Mouse (Mus musculus) Patski (cell line): Measurements from ENCODE around the gene Opn1mw. TPM values are rescaled to one million over a fixed set of nuclear protein-coding genes. Genes with fewer than 3 reads are reported as not detected.
"Not testable (repeated sequence)": the region's sequence is repeated elsewhere in the genome, so short reads cannot be mapped to it uniquely, and the experiment has no call there.

ENCODE experiments used
- ATAC-seq: fragments of 100-300 bp; one replicate; pipeline ENCODE4 v1.8.0; 2021
- CTCF ChIA-PET: fragments of 350-600 bp; sonication (Branson Sonifier 250); formaldehyde crosslinking; loops from one replicate; lab custom pipeline; 2022; ENCODE audit warnings: inconsistent platforms; lab: Charles Lee
- POLR2A ChIA-PET: fragments of 350-600 bp; sonication (Branson Sonifier 250); formaldehyde crosslinking; loops from one replicate; lab custom pipeline; 2022; ENCODE audit warnings: antibody characterized with exemption, inconsistent platforms; lab: Charles Lee
- DNase-seq: peaks from one replicate; pipeline ENCODE4 v3.0.0-alpha.2; 2011; ENCODE audit warnings: low read depth, low spot score
- H3K27me3 ChIP-seq: fragments of 371-371 bp; one replicate; pipeline ENCODE4 v1.5.1; 2021
- CTCF ChIP-seq: fragments of 100-300 bp; IDR thresholded peaks from one replicate; pipeline ENCODE4 v1.5.1; 2021
- in situ Hi-C: fragments of 300-500 bp; cut with MboI; formaldehyde crosslinking; loops from 3 replicates; pipeline ENCODE4 v1.11.1; 2018; ENCODE audit warnings: low pct_unique_long_range_greater_than_20kb, mixed read lengths
- polyA plus RNA-seq: library from polyadenylated mRNA; unstranded; gene quantifications from one replicate; pipeline ENCODE4 v1.2.3, GENCODE M21; 2021

Opn1mw gene
- 0.24 TPM for polyA plus RNA-seq

DNA sequence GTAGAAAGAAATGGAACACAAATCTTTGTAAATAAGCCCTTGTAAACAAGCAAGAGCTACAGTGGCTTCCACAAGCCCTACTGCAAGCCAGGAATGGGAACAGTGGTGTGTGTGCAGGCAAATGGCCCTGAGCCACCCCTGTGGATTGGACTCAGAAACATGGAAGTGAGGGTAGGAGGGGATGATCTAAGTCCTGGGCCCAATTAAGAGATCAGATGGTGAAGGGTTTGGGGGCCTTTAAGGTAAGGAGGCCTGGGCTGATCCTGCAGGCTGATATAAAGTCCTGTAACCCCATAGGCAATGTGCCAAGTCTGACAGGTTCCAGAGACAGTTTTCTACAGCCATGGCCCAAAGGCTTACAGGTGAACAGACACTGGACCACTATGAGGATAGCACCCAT, at the start of gene Opn1mw:
Gene Opn1mw, plus strand, starts transcription at position 301 of the 400 bp plus-strand sequence.
- in situ Hi-C loops, result no loop called here
- ATAC-seq (no peak), DNase-seq (no peak)
- no peak for TF ChIP-seq CTCF
- ChIA-PET CTCF (no interaction called here), POLR2A (no interaction called here)
- peaks cover 62% of the 10 kb centered on the region for H3K27me3 ChIP-seq

DNA sequence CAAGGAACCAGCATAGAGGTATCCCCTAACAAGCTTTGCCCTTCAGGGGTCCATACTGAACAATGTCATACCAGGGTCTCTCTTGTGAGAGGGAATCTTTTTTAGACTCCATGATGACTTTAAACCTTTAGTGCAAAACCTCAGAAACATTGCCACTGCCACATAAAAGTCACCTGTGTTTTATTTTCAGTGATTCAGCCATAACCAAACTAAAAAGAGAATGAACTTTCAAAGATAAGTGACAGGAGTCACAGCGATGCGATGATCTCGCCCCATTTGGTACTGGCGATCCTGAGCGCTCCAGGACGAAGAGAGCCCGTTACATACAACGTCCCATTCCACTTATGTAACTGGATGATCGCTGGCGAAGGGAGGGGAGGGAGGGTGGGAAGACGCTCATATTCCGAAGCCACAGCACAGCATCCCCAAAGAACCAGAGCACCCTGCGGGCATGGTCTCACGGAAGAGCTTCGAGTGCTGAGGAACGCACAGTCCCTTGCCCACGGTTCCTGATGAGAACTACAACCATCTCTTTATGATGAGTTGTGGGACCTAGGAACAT, 42.9 kb upstream of the Opn1mw start:
- ChIA-PET CTCF (no interaction called here), POLR2A (interaction anchor here (0.9 kb wide), 1 partner anchor 13 kb away, joined by 3 read pairs; no protein-coding TSS in a partner anchor)
- H3K27me3 ChIP-seq, result peaks cover 18% of the 10 kb centered on the region
- no peak for TF ChIP-seq CTCF
- in situ Hi-C loops, result loop anchor here (5.0 kb wide), 1 partner anchor 117 kb away; the partner anchor contains the start of gene Hcfc1
- ATAC-seq (no peak), DNase-seq (no peak)

DNA sequence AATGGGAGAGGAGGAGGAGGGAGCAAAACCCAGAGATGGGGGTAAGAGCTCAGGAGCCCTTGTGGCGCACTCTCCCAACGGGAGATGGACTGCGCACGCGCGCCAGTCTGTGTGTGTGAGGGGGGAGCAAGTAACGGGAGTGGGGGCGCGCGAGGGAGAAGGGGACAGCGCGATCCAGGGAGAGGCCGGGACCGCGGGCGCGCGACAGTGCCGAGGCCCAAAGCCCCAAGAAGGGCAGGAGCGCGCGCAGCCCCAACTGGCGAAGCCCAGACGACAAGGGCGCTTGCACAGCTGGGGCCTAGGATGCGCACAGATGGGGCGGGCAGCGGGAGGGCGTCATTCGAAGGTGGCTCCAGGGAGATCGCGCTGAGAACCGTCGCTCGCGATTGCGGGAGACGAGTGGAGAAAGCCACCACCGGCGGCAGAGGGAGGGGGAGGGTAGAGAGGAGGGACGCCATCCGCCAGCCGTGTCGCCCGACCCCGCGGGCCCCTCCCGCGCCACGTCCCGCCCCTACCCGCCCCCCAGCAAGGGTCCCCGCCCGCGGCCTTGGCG, 42.2 kb upstream of the Opn1mw start:
- POLR2A ChIA-PET, result interaction anchor here (0.9 kb wide), 1 partner anchor 14 kb away, joined by 3 read pairs; no protein-coding TSS in a partner anchor
- in situ Hi-C loops, result loop anchor here (5.0 kb wide), 1 partner anchor 118 kb away; the partner anchor contains the start of gene Hcfc1
- no peak for TF ChIP-seq CTCF
- H3K27me3 ChIP-seq, result peaks cover 18% of the 10 kb centered on the region
- DNase-seq (peak; percentile 17), ATAC-seq (peak; percentile 28)
- CTCF ChIA-PET, result no interaction called here

DNA sequence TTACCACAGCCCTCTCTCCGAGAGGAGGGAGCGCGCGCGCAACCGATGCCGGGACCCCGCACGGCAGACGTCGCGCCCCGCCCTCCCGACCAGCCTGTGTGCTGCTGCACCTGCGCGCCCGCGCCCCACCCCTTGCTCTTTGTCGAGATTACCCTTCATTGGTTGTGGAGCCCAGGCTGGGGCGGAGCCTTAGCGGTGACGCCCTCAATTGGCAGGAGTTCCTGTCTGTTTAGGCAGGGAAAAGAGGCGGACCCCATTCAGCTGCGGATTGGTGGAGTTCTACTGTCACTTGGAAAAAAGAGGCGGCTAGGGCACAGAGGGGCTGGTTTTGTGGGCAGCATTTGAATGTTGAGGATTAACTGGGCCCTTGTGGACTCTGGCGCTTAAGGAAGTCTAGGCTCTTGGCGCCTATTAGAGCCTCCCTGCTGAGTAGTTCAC, 41.6 kb upstream of the Opn1mw start:
- ChIA-PET CTCF (no interaction called here), POLR2A (no interaction called here)
- H3K27me3 ChIP-seq, result peaks cover 22% of the 10 kb centered on the region
- TF ChIP-seq CTCF, result no peak
- in situ Hi-C loops, result no loop called here
- ATAC-seq, result peak; percentile 98
- DNase-seq, result peak; percentile 87

DNA sequence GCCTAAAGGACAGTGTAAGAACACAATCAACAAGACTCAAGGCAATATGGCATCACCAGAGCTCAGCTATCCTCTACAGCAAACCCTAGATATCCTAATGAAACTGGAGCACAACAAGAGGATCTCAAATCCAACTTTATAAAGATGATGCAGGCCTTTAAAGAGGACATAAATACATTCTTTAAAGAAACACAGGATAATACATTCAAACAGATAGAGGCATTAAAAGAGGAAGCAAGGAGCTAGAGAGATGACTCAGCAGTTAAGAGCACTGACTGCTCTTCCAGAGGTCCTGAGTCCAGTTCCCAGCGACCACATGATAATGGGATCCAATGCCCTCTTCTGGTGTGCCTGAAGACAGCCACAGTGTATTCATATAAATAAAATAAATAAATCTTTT, 32.1 kb upstream of the Opn1mw start:
- in situ Hi-C loops, result no loop called here
- DNase-seq, result no peak
- ATAC-seq, result no peak
- POLR2A ChIA-PET, result no interaction called here
- CTCF ChIA-PET, result no interaction called here
- TF ChIP-seq CTCF, result no peak
- peaks cover 35% of the 10 kb centered on the region for H3K27me3 ChIP-seq

DNA sequence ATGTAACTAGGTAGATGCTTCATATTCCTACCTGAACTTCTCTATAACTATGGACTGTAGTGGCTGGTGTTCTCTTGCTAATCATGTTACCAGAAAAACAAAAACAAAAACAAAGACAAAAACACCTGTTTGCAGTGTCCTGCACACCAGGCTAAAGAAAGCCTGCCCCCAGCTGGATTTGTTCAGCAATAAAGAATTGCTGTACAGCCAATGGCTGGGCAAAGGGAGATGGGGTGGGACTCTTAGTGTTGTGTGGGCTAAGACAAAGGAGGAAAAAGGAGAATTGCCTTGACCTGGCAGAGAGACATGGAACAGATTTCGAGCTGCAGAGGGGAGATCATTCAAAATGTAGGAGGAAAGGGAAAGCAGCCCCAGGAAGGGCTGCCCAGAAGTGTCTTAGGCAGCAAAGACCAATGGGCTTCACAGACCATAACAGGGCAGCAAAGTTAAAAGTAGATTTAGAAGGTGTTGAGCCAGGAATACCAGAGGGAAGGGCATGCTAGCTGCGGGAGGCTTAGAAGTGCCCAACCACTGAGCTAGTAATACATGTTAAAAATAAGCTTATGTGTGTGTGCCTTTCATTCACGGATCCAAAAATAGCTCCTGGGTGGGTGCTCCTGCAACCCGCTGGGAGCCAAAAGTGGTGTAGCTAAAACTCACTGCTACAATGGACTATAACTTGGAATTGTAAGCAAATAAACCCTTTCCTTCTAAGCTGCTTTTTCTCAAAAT, 23.6 kb upstream of the Opn1mw start:
- in situ Hi-C loops, result no loop called here
- POLR2A ChIA-PET, result no interaction called here
- no peak for TF ChIP-seq CTCF
- no peak for DNase-seq
- peaks cover 40% of the 10 kb centered on the region for H3K27me3 ChIP-seq
- ATAC-seq, result no peak
- CTCF ChIA-PET, result no interaction called here

DNA sequence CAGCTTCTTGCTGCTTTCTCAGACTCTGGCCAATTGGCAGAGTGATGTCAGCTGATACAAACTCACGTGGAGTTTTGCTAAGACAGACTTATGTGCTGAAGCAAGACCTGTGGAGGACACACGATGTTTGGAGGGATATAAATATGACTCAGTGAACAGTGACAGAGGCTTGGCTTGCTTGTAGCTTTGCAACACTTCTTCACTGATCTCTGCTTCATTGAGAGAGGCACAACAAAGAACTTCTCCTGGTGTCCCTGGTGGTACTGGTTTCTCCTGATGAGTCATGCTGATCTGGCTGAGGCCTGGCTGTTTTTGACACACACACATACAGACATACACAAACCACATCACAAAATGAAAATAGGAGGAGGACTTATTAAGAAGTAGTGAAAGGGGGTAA, 21.3 kb upstream of the Opn1mw start:
- ChIA-PET CTCF (no interaction called here), POLR2A (interaction anchor here (0.6 kb wide), 1 partner anchor 17 kb away, joined by 3 read pairs; no protein-coding TSS in a partner anchor)
- DNase-seq (no peak), ATAC-seq (no peak)
- H3K27me3 ChIP-seq, result peaks cover 34% of the 10 kb centered on the region
- no peak for TF ChIP-seq CTCF
- in situ Hi-C loops, result no loop called here

DNA sequence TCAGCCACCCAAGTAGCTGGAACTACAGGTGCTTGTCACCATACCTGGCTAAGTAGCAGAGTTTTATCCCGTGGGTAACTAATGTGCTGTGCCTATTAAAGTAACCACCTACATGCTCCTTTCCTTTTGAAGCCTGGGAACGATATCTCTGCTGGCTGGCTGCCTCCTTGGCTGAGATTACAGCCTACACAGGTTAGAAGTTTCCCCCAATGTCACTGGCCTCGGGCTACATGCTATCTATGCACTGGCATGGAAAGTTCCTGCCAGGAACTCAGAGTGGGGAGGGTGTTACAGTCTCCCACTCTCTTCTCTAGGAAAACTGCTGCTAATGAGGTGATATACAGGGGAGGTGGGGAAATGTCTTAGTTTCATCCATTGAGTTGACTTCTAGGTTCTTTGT, 18.5 kb upstream of the Opn1mw start:
- POLR2A ChIA-PET, result no interaction called here
- CTCF ChIA-PET, result no interaction called here
- ATAC-seq (no peak), DNase-seq (no peak)
- in situ Hi-C loops, result no loop called here
- TF ChIP-seq CTCF, result no peak
- peaks cover 22% of the 10 kb centered on the region for H3K27me3 ChIP-seq

DNA sequence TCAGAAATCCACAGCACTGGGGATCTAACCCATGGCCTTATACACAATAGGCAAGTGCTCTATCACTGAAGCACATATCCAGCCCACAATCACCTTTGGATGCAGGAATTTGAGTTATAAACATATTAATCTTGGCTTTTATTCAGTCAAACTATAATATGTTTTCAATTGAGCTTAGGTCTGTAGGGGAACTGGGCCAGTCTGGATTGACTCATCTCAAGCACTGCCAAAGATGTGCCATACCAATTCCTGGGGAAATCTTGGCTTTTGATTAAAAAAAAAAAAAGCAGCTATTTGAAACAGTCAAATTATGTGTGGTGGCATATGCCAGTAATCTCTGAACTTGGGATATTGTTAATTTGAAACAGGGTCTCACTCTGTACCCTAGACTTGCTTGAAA, 13.2 kb upstream of the Opn1mw start:
- ChIA-PET CTCF (no interaction called here), POLR2A (no interaction called here)
- in situ Hi-C loops, result no loop called here
- DNase-seq (no peak), ATAC-seq (no peak)
- no peak for TF ChIP-seq CTCF
- H3K27me3 ChIP-seq, result peaks cover 4% of the 10 kb centered on the region

DNA sequence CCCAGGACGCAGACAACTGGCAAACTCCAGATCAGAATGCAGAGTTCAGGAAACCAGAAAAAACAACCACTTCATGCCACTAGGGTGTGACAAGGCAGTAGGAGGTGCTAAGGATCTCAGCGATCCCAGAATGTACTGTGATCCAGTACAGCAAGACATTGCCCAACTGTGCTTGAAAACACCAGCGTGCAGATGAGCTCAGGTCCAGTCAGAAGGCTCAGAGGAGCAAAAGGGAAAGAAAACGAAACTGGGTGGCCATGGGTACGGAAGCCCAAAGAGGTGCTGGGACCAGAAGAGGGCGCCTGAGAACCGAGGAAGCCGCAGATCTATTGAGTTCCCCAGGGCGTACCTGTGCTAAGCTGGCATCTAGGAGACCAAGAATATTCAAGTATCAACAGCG, 11.8 kb upstream of the Opn1mw start:
- H3K27me3 ChIP-seq, result peaks cover 5% of the 10 kb centered on the region
- in situ Hi-C loops, result loop anchor here (5.0 kb wide), 1 partner anchor 307 kb away; no protein-coding TSS in a partner anchor
- ATAC-seq (peak; percentile 86), DNase-seq (peak; percentile 15)
- ChIA-PET POLR2A (no interaction called here), CTCF (no interaction called here)
- TF ChIP-seq CTCF, result peak; percentile 69

DNA sequence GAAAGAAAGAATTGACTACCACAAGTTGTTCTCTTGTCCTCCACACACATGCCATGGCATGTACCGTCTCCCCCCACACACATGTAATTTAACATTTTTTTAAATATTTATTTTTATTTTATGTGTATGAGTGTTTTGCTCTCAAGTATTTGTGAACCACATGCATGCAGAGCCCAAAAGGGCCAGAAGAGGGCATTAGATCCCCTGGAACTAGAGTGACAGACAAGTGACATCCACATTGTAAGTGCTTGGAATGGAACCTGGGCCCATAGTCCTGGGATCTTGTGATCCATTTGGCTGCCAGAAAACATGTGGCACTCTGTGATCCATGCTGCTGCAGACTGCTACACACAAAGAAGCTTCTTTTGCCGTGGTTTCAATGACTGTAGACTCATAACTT, 2.3 kb upstream of the Opn1mw start:
- ATAC-seq, result no peak
- H3K27me3 ChIP-seq, result peaks cover 57% of the 10 kb centered on the region
- DNase-seq, result no peak
- ChIA-PET POLR2A (no interaction called here), CTCF (no interaction called here)
- TF ChIP-seq CTCF, result peak; percentile 63
- in situ Hi-C loops, result no loop called here

DNA sequence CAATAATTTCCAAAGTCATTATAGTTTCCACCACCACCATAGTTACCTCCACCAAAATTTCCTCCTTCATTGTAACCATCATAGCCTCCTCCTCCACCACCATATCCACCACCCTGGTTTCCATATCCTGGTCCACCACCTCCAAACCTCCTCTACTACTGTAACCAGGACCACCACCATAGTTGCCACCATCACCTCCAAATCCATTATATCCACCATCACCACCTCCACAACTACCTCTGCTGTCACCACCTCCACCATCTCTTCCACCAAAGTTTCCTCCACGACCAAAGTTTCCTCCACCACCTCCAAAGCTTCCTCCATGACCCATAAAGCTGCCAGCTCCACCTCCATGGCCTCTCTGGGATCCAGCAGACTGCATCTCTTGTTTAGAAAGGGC, 8.0 kb downstream of the Opn1mw start, which contains the start of gene Mecp2:
Gene Mecp2, minus strand, starts transcription at position 101 of the 400 bp plus-strand sequence.
- CTCF ChIA-PET, POLR2A ChIA-PET, ATAC-seq, in situ Hi-C loops, DNase-seq: not testable (repeated sequence)
- H3K27me3 ChIP-seq, result peaks cover 53% of the 10 kb centered on the region
